Mouse (Mus musculus) cerebellum, adult 2 months (tissue): ENCODE measurements around the gene Cdk7. TPM values are rescaled to one million over a fixed set of nuclear protein-coding genes. Genes with fewer than 3 reads are reported as not detected.
A peak's percentile ranks its signal among the peaks of the same experiment; 100 is the strongest.

Experiments
- DNase-seq, 2 experiments: peaks; one replicate each; pipeline ENCODE4 v3.0.0; 2021
- H3K27ac ChIP-seq: fragments of 200-500 bp; 2 replicates; pipeline ENCODE4 v1.5.1; 2012; ENCODE audit warnings: low read length, control low read depth, inconsistent platforms; ENCODE audit not compliant: insufficient read depth
- H3K27me3 ChIP-seq: fragments of 200-500 bp; 2 replicates; pipeline ENCODE4 v1.6.1; 2012; ENCODE audit warnings: inconsistent platforms, mild to moderate bottlenecking, low read length, moderate library complexity; ENCODE audit not compliant: control insufficient read depth, insufficient read depth
- H3K4me1 ChIP-seq: fragments of 200-500 bp; 2 replicates; pipeline ENCODE4 v1.6.1; 2011; ENCODE audit warnings: low read length; ENCODE audit not compliant: control insufficient read depth, insufficient read depth
- H3K4me3 ChIP-seq: fragments of 200-500 bp; replicated peaks from 2 replicates; pipeline ENCODE3; 2011; ENCODE audit warnings: mild to moderate bottlenecking, low read depth, low read length, control low read depth; ENCODE audit not compliant: insufficient read depth
- CTCF ChIP-seq: fragments of 200-500 bp; IDR thresholded peaks from 2 replicates; pipeline ENCODE4 v1.5.1; 2011; ENCODE audit warnings: low read depth, mild to moderate bottlenecking, control low read depth, low read length, moderate library complexity, borderline replicate concordance; ENCODE audit not compliant: insufficient read depth
- POLR2A ChIP-seq: fragments of 200-500 bp; IDR thresholded peaks from 2 replicates; pipeline ENCODE4 v1.6.1; 2011; ENCODE audit warnings: low read length, control low read depth, borderline replicate concordance; ENCODE audit not compliant: insufficient read depth
- WGBS: fragments of 180-500 bp; shearing (Covaris S2); methylation state at CpG from one replicate; pipeline ENCODE4 v1.1.7; 2018; 5-methylcytosine and 5-hydroxymethylcytosine counted together
- polyA plus RNA-seq: library from polyadenylated mRNA; depleted of rRNA; stranded (reverse); fragments of >200 nt; gene quantifications from 2 replicates; pipeline ENCODE4 v1.2.3, GENCODE M21; 2012; rRNA removed

Gene Cdk7
- polyA plus RNA-seq, 1 experiment: 18.5 TPM

DNA sequence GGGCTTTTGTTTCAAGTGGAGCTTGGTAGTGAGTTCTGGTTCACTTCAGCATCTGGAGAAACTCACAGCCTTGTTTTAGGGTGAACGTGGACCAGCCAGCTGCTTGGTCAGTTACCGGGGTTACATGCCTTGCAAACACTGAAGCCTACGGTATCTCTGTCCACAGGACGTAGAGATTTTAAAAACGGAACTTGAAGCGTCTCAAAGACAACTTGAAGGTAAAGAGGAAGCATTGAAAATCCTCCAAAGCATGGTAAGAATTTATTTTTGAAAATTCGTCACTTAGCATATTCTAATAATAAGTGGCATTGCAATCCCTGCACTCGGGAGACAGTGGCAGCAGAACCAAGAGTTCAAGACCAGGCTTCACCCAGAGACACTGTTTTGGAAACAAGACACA lies 49.1 kb downstream of the Cdk7 start:
- DNase-seq: no peak
- Histone ChIP-seq H3K4me3 (no peak overlapping the region), H3K27ac (no peak overlapping the region), H3K27me3 (no peaks in the 10 kb centered on the region), H3K4me1 (no peaks in the 10 kb centered on the region)
- WGBS: 85% methylated on average over 8 of the region's 8 CpGs
- TF ChIP-seq CTCF (no peak), POLR2A (no peak)

DNA sequence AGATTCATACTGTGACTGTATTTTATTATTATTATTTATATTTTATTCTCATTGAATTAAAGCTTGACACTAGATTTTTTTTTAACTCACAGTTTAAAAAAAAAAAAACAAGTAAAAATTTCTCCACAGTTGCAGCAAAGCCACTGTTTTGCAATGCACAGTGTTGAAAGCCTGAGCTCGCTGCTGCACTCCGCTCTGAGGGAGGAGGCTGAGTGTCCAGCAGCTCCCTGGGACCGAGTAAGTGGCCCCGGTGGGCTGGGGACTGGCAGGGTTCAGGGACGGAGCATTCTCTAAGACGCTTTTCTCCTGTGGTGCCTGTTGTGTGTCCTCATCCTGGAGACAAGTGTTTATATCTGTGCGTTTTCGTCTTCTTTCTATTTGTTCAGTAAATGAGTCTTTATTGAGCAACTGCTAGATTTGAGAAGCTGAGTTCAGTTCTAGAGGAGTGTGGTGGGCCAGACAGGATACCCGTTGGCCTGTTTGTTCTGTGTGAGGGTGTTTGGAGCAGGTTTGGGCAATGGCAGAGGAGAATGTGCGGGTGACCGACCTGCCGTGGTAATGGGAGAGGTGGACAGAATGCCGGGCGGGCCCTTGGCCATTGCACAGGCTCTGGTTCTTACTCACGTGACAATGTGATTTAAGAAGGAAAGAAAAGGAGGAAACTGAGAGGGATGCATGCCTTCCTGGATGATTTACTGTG lies 54.7 kb downstream of the Cdk7 start:
- TF ChIP-seq CTCF (no peak), POLR2A (no peak)
- WGBS: 87% methylated on average over 15 of the region's 15 CpGs
- no peak for DNase-seq
- H3K4me3 ChIP-seq: no peak overlapping the region
- H3K27ac ChIP-seq: no peak overlapping the region
- H3K4me1 ChIP-seq: no peaks in the 10 kb centered on the region
- no peaks in the 10 kb centered on the region for H3K27me3 ChIP-seq

DNA sequence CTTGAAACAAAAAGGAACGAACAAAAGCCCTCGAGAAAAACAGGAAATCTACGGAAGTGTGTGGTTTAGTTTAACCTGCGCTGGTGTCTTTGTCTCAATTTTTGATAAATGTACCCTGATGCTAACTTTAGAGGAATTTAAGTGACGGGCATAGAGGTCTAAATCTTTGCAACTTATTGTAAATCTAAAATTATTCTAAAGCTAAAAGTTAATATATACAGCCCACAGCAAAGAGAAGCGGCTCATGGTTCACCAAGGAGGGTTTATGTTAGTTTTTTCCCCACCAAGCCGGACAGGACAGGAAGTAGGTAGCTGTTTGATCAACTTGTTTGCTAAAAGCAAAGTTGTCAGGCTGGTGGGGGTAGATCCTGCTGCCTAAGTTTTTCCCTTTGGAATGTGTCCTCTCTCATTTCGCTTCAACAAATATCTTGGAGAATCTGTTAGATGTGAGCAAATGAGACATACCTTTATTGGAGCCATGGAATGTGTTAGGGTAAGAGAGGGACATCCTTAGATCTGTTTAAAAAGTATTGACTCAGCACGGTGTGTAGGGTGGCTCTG lies 60.5 kb downstream of the Cdk7 start:
- 73% methylated on average over 9 of the region's 9 CpGs for WGBS
- no peak for DNase-seq
- TF ChIP-seq CTCF (no peak), POLR2A (no peak)
- H3K4me1 ChIP-seq: peaks cover 4% of the 10 kb centered on the region; the same call in 1 of the 2 replicates
- H3K27me3 ChIP-seq: no peaks in the 10 kb centered on the region
- no peak overlapping the region for H3K4me3 ChIP-seq
- no peak overlapping the region for H3K27ac ChIP-seq

DNA sequence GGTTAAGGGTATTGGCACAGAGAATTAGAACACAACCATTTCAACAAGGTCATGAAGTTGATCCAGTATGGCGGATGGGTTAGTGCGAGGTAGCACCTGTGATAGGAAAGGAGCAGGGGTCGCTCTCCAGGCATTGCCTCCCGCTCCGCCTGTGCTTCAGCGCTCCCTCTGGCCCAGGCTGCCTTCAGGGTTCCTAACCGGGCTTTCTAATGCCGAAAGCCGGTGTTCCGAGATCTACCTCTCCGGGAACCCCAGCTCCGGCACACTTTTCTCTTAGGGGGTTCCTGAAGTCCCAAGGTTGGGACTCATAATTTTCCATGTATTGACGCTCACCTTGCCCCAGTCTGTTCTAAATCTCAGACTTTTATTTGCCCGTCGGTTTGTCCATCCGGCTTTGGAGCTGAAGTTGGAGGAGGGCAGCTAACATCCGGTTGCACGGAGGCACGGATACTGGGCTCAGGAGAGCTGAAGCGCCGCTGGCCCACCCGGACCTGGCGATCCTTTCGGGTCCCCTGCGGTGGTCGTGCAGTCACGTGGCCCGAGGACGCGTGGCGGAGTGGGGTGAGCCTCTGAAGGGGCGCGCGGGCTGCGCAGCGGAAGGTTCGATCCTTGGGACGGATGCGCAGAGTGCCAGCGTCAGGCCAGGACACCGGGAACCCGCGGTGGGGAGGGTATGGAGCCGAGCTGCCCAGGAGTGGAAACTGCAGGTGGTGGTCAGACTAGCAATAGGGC lies 61.3 kb downstream of the Cdk7 start, which contains the start of gene Ccdc125:
TSS of gene Ccdc125 (plus strand) at position 427 of the 732 bp plus-strand sequence.
- peaks cover 4% of the 10 kb centered on the region; the same call in 1 of the 2 replicates for H3K4me1 ChIP-seq
- 1% methylated on average over 44 of the region's 44 CpGs for WGBS
- H3K27me3 ChIP-seq: no peaks in the 10 kb centered on the region
- DNase-seq: no peak
- peak within 1 kb of the TSS; percentile 35 for H3K4me3 ChIP-seq
- no peak within 1 kb of the TSS for H3K27ac ChIP-seq
- no peak for TF ChIP-seq CTCF
- no peak for TF ChIP-seq POLR2A

DNA sequence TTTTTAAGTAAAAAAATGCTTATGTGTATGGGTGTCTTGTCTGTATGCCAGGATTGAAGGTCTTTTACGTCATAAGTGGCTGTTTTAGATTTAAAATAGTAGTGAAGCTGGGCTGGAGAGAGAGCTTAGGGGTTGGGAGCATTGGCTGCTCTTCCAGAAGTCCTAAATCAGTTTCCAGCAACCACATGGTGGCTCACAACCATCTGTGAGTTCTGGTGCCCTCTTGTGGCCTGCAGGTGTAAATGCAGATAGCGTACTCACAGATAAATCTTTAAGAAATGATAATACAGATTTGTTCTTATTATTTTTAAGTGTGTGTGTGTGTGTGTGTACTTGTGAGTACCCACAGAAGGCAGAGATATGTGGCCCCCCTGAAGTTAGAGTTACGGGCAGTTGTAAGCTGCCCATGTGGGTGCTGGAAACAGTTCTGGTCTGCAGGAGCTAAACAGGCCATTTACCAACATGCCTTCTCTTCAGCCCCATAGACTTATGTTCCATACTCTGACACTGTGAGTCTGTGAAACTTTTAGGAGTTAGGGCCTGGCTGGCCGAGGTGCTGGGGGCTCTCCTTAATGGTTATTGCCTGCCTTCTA lies 70.8 kb downstream of the Cdk7 start:
- 41% methylated on average over 4 of the region's 4 CpGs for WGBS
- Histone ChIP-seq H3K27me3 (no peaks in the 10 kb centered on the region), H3K4me1 (no peaks in the 10 kb centered on the region), H3K27ac (no peak overlapping the region), H3K4me3 (no peak overlapping the region)
- no peak for TF ChIP-seq POLR2A
- TF ChIP-seq CTCF: peak; percentile 77
- DNase-seq: peak; percentile 54 to 56

DNA sequence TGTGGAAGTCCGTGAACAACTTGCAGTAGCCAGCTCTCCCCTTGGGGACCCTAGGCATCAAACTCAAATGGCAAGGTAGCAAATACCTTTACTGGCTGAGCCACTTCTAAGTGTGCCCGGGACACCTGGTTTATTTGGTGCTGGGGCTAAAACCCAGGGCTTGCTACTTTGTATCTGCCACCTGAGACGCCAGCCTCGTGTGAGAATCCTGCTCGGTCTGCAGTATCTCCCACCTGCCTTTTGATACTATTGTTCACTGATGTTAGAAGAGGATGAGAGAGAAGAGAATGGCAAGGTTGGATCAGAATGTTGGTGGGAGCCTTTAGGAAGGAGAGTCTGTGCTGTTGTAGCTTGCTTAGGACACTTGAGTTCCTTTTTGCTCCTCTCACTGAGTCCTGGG lies 72.6 kb downstream of the Cdk7 start:
- no peak for DNase-seq
- TF ChIP-seq CTCF: no peak
- TF ChIP-seq POLR2A: no peak
- Histone ChIP-seq H3K27ac (no peak overlapping the region), H3K4me3 (no peak overlapping the region), H3K27me3 (no peaks in the 10 kb centered on the region), H3K4me1 (no peaks in the 10 kb centered on the region)
- WGBS: 95% methylated on average over 5 of the region's 5 CpGs

Other genes with a start within 250 kb of the Cdk7 start
- 67.1 and 73.0 TPM in 2 replicates for gene Gtf2h2, start 238.4 kb downstream of the Cdk7 start, polyA plus RNA-seq
- 14.8 and 16.0 TPM in 2 replicates for gene Ocln, start 178.2 kb downstream of the Cdk7 start, polyA plus RNA-seq
- gene Marveld2, start 114.0 kb downstream of the Cdk7 start, polyA plus RNA-seq: 13.5 and 16.4 TPM in 2 replicates
- gene Ak6, start 80.0 kb downstream of the Cdk7 start, polyA plus RNA-seq: 141 and 148 TPM in 2 replicates
- 15.6 and 17.0 TPM in 2 replicates for gene Rad17, start 79.9 kb downstream of the Cdk7 start, polyA plus RNA-seq
- 13.8 and 16.0 TPM in 2 replicates for gene Taf9, start 79.4 kb downstream of the Cdk7 start, polyA plus RNA-seq
- gene Ccdc125, start 61.2 kb downstream of the Cdk7 start, polyA plus RNA-seq: 0.59 and 0.61 TPM in 2 replicates
- 115 and 119 TPM in 2 replicates for gene Mrps36, start 13.7 kb upstream of the Cdk7 start, polyA plus RNA-seq
- gene Cenph, start 45.0 kb upstream of the Cdk7 start, polyA plus RNA-seq: 0.41 and 0.63 TPM in 2 replicates
- 0.18 and 0.33 TPM in 2 replicates for gene Ccnb1, start 55.6 kb upstream of the Cdk7 start, polyA plus RNA-seq
- gene Slc30a5, start 102.5 kb upstream of the Cdk7 start, polyA plus RNA-seq: 42.7 and 44.0 TPM in 2 replicates